Mouse (Mus musculus) bone marrow, adult 2 months (tissue): Measurements from ENCODE around the gene Vps8. TPM values are rescaled to one million over a fixed set of nuclear protein-coding genes. Genes with fewer than 3 reads are reported as not detected.

Experiments used
- H3K27ac ChIP-seq: fragments of 200-500 bp; 2 replicates; pipeline ENCODE4 v1.5.1; 2012; ENCODE audit warnings: low read depth, mild to moderate bottlenecking, control low read depth, inconsistent platforms, low read length; ENCODE audit not compliant: control insufficient read depth, poor library complexity, insufficient read depth
- H3K4me1 ChIP-seq: fragments of 200-500 bp; 2 replicates; pipeline ENCODE4 v1.6.1; 2011; ENCODE audit warnings: low read length; ENCODE audit not compliant: control insufficient read depth, insufficient read depth
- H3K4me3 ChIP-seq: fragments of 200-500 bp; replicated peaks from 2 replicates; pipeline ENCODE3; 2011; ENCODE audit warnings: mild to moderate bottlenecking, low read depth, low read length, control low read depth; ENCODE audit not compliant: control insufficient read depth
- CTCF ChIP-seq: fragments of 200-500 bp; IDR thresholded peaks from 2 replicates; pipeline ENCODE4 v1.5.1; 2011; ENCODE audit warnings: low read length, control low read depth; ENCODE audit not compliant: control insufficient read depth, insufficient read depth
- POLR2A ChIP-seq: fragments of 200-500 bp; IDR thresholded peaks from 2 replicates; pipeline ENCODE4 v1.6.1; 2011; ENCODE audit warnings: low read depth, mild to moderate bottlenecking, control low read depth, low read length, borderline replicate concordance; ENCODE audit not compliant: control insufficient read depth
- WGBS: fragments of 180-500 bp; shearing (Covaris S2); methylation state at CpG from one replicate; pipeline ENCODE4 v1.1.7; 2018; 5-methylcytosine and 5-hydroxymethylcytosine counted together
- polyA plus RNA-seq: library from polyadenylated mRNA; stranded (reverse); fragments of >200 nt; gene quantifications from 2 replicates; pipeline ENCODE4 v1.2.4, GENCODE M21; 2011; ENCODE audit warnings: low replicate concordance; ENCODE audit not compliant: missing spikeins, insufficient read depth, insufficient read length

Gene Vps8
- polyA plus RNA-seq, 1 experiment: 14.1 TPM

DNA sequence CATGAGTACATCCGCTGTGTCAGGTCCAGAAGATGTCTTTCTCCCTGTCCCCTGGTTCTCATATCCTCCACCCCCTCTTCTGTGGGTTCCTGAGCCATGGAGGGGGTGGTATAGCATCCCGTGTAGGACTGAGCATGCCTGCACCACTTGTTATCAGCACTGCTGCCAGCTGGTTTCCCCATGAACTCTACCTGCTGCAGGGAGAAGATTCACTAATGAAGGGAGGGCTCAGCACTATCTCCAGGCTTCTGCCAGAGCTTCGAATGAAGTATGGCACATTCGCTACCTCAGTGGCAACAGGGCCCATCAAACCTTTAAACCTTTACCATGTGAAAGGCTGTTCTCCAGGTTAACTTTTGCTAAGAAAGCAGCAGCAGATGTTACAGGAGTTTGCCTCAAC lies 110.6 kb downstream of the Vps8 start:
- WGBS: 60% methylated on average over 4 of the region's 4 CpGs
- no peak overlapping the region for H3K4me3 ChIP-seq
- H3K4me1 ChIP-seq: no peaks in the 10 kb centered on the region
- no peak overlapping the region for H3K27ac ChIP-seq
- no peak for TF ChIP-seq POLR2A

DNA sequence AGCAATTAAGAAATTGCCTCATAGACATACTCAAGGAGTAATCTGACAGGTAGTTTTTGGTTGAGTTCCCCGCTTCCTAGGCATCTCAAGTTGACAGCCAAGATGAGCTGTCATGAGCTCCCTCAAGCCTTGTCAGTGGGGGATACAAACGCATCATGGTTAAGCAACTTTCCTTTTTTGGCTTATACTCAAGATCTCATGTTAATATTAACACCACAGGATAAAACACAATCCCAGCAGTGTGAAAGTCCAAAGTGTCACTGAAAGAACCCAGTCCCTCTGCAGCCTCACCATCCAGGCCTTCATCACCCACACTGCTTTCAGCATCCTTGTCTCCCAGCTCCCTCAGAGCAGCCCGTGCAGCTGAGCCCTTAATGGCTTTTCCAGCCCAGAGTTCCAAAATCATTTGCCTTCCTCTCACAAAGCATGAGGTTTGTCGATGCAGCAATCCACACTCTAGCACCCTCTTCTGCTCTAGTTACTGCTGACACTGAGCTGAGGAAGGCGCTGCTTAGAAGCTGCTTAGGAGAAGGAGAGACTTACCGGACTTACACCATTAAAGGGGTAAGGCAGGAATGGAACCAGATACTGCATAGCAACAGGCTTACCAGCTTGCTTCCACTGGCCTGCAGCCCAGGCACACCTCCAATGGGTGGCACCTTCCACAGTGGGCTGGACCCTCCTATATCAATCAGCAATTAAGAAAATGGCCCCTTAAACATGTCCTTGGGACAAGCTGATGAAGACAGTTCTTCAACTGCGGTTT lies 113.5 kb downstream of the Vps8 start:
- 86% methylated on average over 7 of the region's 7 CpGs for WGBS
- H3K27ac ChIP-seq: no peak overlapping the region
- TF ChIP-seq CTCF (no peak), POLR2A (no peak)
- H3K4me1 ChIP-seq: no peaks in the 10 kb centered on the region
- no peak overlapping the region for H3K4me3 ChIP-seq

DNA sequence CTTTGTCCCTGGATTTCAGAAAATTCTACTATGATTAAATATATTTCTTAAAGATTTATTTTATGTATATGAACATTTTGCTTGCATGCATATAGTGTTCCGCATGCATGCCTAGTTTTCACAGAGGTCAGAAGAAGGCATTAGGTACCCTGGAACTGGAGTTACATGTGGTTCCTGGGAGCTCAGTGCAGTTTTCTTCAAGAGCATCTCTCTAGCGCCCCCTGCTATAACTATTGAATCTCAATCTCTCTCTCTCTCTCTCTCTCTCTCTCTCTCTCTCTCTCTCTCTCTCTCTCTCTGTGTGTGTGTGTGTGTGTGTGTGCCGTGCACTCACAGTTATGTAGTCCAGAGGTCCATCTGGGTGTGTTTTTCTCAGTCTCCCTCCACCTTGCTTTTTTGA lies 114.4 kb downstream of the Vps8 start:
- WGBS: 69% methylated on average over 3 of the region's 3 CpGs
- TF ChIP-seq CTCF (no peak), POLR2A (no peak)
- Histone ChIP-seq H3K4me1 (no peaks in the 10 kb centered on the region), H3K27ac (no peak overlapping the region), H3K4me3 (no peak overlapping the region)

GRCm38 (mm10) chr16:21538889-21539288 lies 116.0 kb downstream of the Vps8 start:
- H3K27ac ChIP-seq: no peak overlapping the region
- no peak for TF ChIP-seq CTCF
- no peak for TF ChIP-seq POLR2A
- H3K4me1 ChIP-seq: no peaks in the 10 kb centered on the region
- 66% methylated on average over 2 of the region's 2 CpGs for WGBS
- no peak overlapping the region for H3K4me3 ChIP-seq

- 53% methylated on average over 1 of the region's 1 CpGs for WGBS
- no peaks in the 10 kb centered on the region for H3K4me1 ChIP-seq
- no peak overlapping the region for H3K4me3 ChIP-seq
- H3K27ac ChIP-seq: no peak overlapping the region
- no peak for TF ChIP-seq CTCF
- no peak for TF ChIP-seq POLR2A
Observed at GRCm38 (mm10) chr16:21542559-21542958, 119.6 kb downstream of the Vps8 start.

- Histone ChIP-seq H3K4me3 (no peak overlapping the region), H3K27ac (no peak overlapping the region), H3K4me1 (no peaks in the 10 kb centered on the region)
- no peak for TF ChIP-seq CTCF
- no peak for TF ChIP-seq POLR2A
- WGBS: 85% methylated on average over 5 of the region's 5 CpGs
Observed at GRCm38 (mm10) chr16:21547446-21547845, 124.5 kb downstream of the Vps8 start.

- WGBS: 88% methylated on average over 4 of the region's 4 CpGs
- Histone ChIP-seq H3K27ac (no peak overlapping the region), H3K4me3 (no peak overlapping the region), H3K4me1 (no peaks in the 10 kb centered on the region)
- TF ChIP-seq CTCF: no peak
Observed at GRCm38 (mm10) chr16:21549751-21550150, 126.8 kb downstream of the Vps8 start.

DNA sequence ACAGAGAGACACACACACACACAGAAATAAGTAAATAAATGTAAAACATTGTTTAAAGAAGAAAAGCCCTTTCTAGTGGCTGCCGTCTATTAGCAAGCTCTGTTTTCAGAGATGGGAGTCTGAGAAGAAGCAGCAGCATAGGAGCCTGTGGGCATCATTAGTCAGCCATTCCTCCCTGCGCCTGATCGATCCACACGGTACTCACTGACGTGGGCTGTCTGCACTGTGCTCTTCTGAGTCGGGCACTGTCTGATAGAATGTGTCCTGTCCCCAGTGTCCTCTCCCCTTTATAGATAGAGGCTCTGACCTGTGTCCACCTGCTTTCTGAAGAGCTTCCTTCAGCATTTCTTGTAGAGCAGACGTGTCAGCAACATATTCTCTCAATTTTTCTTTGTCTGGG lies 127.5 kb downstream of the Vps8 start:
- WGBS: 90% methylated on average over 7 of the region's 7 CpGs
- no peak for TF ChIP-seq POLR2A
- TF ChIP-seq CTCF: no peak
- H3K4me3 ChIP-seq: no peak overlapping the region

GRCm38 (mm10) chr16:21553506-21553905 lies 130.6 kb downstream of the Vps8 start:
- 86% methylated on average over 3 of the region's 3 CpGs for WGBS
- no peaks in the 10 kb centered on the region for H3K4me1 ChIP-seq
- H3K27ac ChIP-seq: no peak overlapping the region
- no peak overlapping the region for H3K4me3 ChIP-seq
- TF ChIP-seq POLR2A (no peak), CTCF (no peak)

More for the DNA sequence above, 127.5 kb downstream of the Vps8 start:
- Histone ChIP-seq H3K4me1 (no peaks in the 10 kb centered on the region), H3K27ac (no peak overlapping the region)
